Mouse (Mus musculus) heart, postnatal 10 days (tissue): ENCODE measurements around the gene Nfatc3. TPM values are rescaled to one million over a fixed set of nuclear protein-coding genes. Genes with fewer than 3 reads are reported as not detected.

Source experiments
- DNase-seq, 2 experiments: peaks; one replicate each; pipeline ENCODE4 v3.0.0; 2021
- intact Hi-C: fragments of 180-260 bp; cut with DNase I; formaldehyde crosslinking; loops from one replicate; pipeline ENCODE4 v1.15.1; 2025
- total RNA-seq, 2 experiments: library from RNA; stranded (reverse); gene quantifications; 2 replicates each; pipeline ENCODE4 v1.2.3; 2021

Nfatc3 gene
- total RNA-seq, 2 experiments from 2014 or later, result 26.5 to 27.3 TPM

DNA sequence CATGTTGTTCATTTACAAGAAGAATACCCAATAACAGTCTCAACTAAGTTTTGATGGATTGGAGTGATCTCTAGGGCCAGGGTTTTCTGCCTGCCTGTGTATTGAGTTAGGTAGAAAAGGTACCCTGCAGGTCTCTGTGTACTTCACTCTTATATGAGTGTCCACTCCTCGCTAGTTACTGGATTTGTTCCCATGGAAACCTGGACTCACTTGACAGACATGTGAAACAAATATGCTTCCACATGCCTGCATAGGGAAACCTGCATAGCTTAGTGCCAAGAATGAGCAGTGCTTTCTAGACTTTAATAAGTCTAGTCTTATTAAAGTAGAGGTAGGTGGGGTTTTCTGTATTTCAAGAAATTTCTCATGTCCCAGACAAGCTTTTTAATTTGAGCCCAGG, 118.3 kb downstream of the Nfatc3 start:
- intact Hi-C loops, result no loop called here
- DNase-seq, result no peak

GRCm38 (mm10) chr8:106177594-106177993, 119.0 kb downstream of the Nfatc3 start:
- no peak for DNase-seq
- intact Hi-C loops, result no loop called here

GRCm38 (mm10) chr8:106178428-106178827, 119.8 kb downstream of the Nfatc3 start:
- DNase-seq, result no peak
- intact Hi-C loops, result no loop called here

Other genes with a start within 250 kb of the Nfatc3 start
- 10 to 100 TPM; 24.2 to 24.5 TPM for gene Ranbp10, start 231.5 kb upstream of the Nfatc3 start, total RNA-seq
- not detected for gene Tsnaxip1, start 231.1 kb upstream of the Nfatc3 start, total RNA-seq
- 1 to 10 TPM; 8.4 to 8.5 TPM for gene Cenpt, start 205.6 kb upstream of the Nfatc3 start, total RNA-seq
- gene Thap11, start 203.7 kb upstream of the Nfatc3 start, total RNA-seq, result 10 to 100 TPM; 27.5 to 31.9 TPM
- gene Nutf2, start 198.3 kb upstream of the Nfatc3 start, total RNA-seq, result 10 to 100 TPM; 41.9 to 46.2 TPM
- 10 to 100 TPM; 30.9 to 32.5 TPM for gene Edc4, start 178.0 kb upstream of the Nfatc3 start, total RNA-seq
- not detected for gene Nrn1l, start 165.3 kb upstream of the Nfatc3 start, total RNA-seq
- gene Pskh1, start 158.4 kb upstream of the Nfatc3 start, total RNA-seq, result 10 to 100 TPM; 20.9 to 22.5 TPM
- gene Ctrl, start 125.0 kb upstream of the Nfatc3 start, total RNA-seq, result under 1 TPM; 0.35 to 0.48 TPM
- 10 to 100 TPM; 81.1 to 88.5 TPM for gene Psmb10, start 120.4 kb upstream of the Nfatc3 start, total RNA-seq
- gene Lcat, start 115.5 kb upstream of the Nfatc3 start, total RNA-seq, result under 1 TPM; 0.64 to 0.77 TPM
- 10 to 100 TPM; 59.1 to 70.0 TPM for gene Slc12a4, start 92.7 kb upstream of the Nfatc3 start, total RNA-seq
- gene Dpep3, start 79.4 kb upstream of the Nfatc3 start, total RNA-seq, result not detected
- gene Dus2, start 67.5 kb upstream of the Nfatc3 start, total RNA-seq, result 1 to 10 TPM; 8.4 to 8.5 TPM
- gene Dpep2nb, start 52.9 kb upstream of the Nfatc3 start, total RNA-seq, result not detected
- 10 to 100 TPM in 1 of 2 experiments, 1 to 10 TPM in 1; 9.5 to 10.5 TPM for gene Ddx28, start 47.0 kb upstream of the Nfatc3 start, total RNA-seq
- 1 to 10 TPM in 1 of 2 experiments, under 1 TPM in 1; 0.64 to 1.2 TPM for gene Esrp2, start 78.1 kb downstream of the Nfatc3 start, total RNA-seq
- gene Pla2g15, start 91.6 kb downstream of the Nfatc3 start, total RNA-seq, result 1 to 10 TPM; 6.9 to 8.0 TPM
- 10 to 100 TPM; 17.8 to 20.3 TPM for gene Slc7a6, start 110.0 kb downstream of the Nfatc3 start, total RNA-seq
- gene Slc7a6os, start 152.1 kb downstream of the Nfatc3 start, total RNA-seq, result 10 to 100 TPM; 15.2 to 15.8 TPM
- 10 to 100 TPM; 21.6 to 24.0 TPM for gene Prmt7, start 152.1 kb downstream of the Nfatc3 start, total RNA-seq